Mouse (Mus musculus): ENCODE measurements around the gene Tspan32. TPM values are rescaled to one million over a fixed set of nuclear protein-coding genes. Genes with fewer than 3 reads are reported as not detected.

Gene Tspan32
- polyA plus RNA-seq, 1 experiment, result not detected

GRCm38 (mm10) chr7:143023499-143023898, 18.7 kb downstream of the Tspan32 start:
- TF ChIP-seq POLR2A (IDR thresholded peaks at IDR 0.05; ENCODE audit: insufficient read depth, low read depth, low read length) (no peak), CTCF (IDR thresholded peaks at IDR 0.05; ENCODE audit: insufficient read depth, low read depth, low read length) (no peak)
- WGBS, result 94% methylated on average over 2 of the region's 2 CpGs

GRCm38 (mm10) chr7:143024293-143024692, 19.4 kb downstream of the Tspan32 start:
- Histone ChIP-seq H3K4me1 (ENCODE audit: control insufficient read depth, insufficient read depth, low read length) (no peaks in the 10 kb centered on the region; the same call in 1 of the 2 replicates), H3K4me3 (ENCODE audit: insufficient read depth, low read depth, low read length) (no peak overlapping the region), H3K27ac (ENCODE audit: insufficient read depth, low read depth, low read length) (no peak overlapping the region)
- TF ChIP-seq POLR2A (IDR thresholded peaks at IDR 0.05; ENCODE audit: insufficient read depth, low read depth, low read length) (no peak), CTCF (IDR thresholded peaks at IDR 0.05; ENCODE audit: insufficient read depth, low read depth, low read length) (no peak)
- WGBS, result 100% methylated on average over 1 of the region's 1 CpGs

More at GRCm38 (mm10) chr7:143023499-143023898, 18.7 kb downstream of the Tspan32 start:
- H3K4me1 ChIP-seq (ENCODE audit: control insufficient read depth, insufficient read depth, low read length), result no peaks in the 10 kb centered on the region; the same call in 1 of the 2 replicates
- H3K4me3 ChIP-seq (ENCODE audit: insufficient read depth, low read depth, low read length), result no peak overlapping the region
- no peak overlapping the region for H3K27ac ChIP-seq (ENCODE audit: insufficient read depth, low read depth, low read length)

GRCm38 (mm10) chr7:143025496-143025895, 20.6 kb downstream of the Tspan32 start:
- TF ChIP-seq POLR2A (IDR thresholded peaks at IDR 0.05; ENCODE audit: insufficient read depth, low read depth, low read length) (no peak), CTCF (IDR thresholded peaks at IDR 0.05; ENCODE audit: insufficient read depth, low read depth, low read length) (no peak)
- Histone ChIP-seq H3K4me1 (ENCODE audit: control insufficient read depth, insufficient read depth, low read length) (no peaks in the 10 kb centered on the region; the same call in 1 of the 2 replicates), H3K4me3 (ENCODE audit: insufficient read depth, low read depth, low read length) (no peak overlapping the region), H3K27ac (ENCODE audit: insufficient read depth, low read depth, low read length) (no peak overlapping the region)
- 86% methylated on average over 3 of the region's 3 CpGs for WGBS

GRCm38 (mm10) chr7:143027196-143027595, 22.4 kb downstream of the Tspan32 start:
- TF ChIP-seq CTCF (IDR thresholded peaks at IDR 0.05; ENCODE audit: insufficient read depth, low read depth, low read length) (no peak), POLR2A (IDR thresholded peaks at IDR 0.05; ENCODE audit: insufficient read depth, low read depth, low read length) (no peak)
- 92% methylated on average over 4 of the region's 4 CpGs for WGBS
- no peaks in the 10 kb centered on the region for H3K4me1 ChIP-seq (ENCODE audit: control insufficient read depth, insufficient read depth, low read length)
- H3K4me3 ChIP-seq (ENCODE audit: insufficient read depth, low read depth, low read length), result no peak overlapping the region
- H3K27ac ChIP-seq (ENCODE audit: insufficient read depth, low read depth, low read length), result no peak overlapping the region

GRCm38 (mm10) chr7:143031816-143032215, 27.0 kb downstream of the Tspan32 start:
- 29% methylated on average over 1 of the region's 1 CpGs for WGBS

GRCm38 (mm10) chr7:143033581-143033980, 28.7 kb downstream of the Tspan32 start:
- no peak for TF ChIP-seq POLR2A (IDR thresholded peaks at IDR 0.05; ENCODE audit: insufficient read depth, low read depth, low read length)
- no peak for TF ChIP-seq CTCF (IDR thresholded peaks at IDR 0.05; ENCODE audit: insufficient read depth, low read depth, low read length)
- H3K4me3 ChIP-seq (ENCODE audit: insufficient read depth, low read depth, low read length), result no peak overlapping the region
- H3K27ac ChIP-seq (ENCODE audit: insufficient read depth, low read depth, low read length), result no peak overlapping the region
- H3K4me1 ChIP-seq (ENCODE audit: control insufficient read depth, insufficient read depth, low read length), result no peaks in the 10 kb centered on the region
- 67% methylated on average over 4 of the region's 4 CpGs for WGBS

More at GRCm38 (mm10) chr7:143031816-143032215, 27.0 kb downstream of the Tspan32 start:
- no peak overlapping the region for H3K27ac ChIP-seq (ENCODE audit: insufficient read depth, low read depth, low read length)
- TF ChIP-seq CTCF (IDR thresholded peaks at IDR 0.05; ENCODE audit: insufficient read depth, low read depth, low read length), result no peak
- no peak for TF ChIP-seq POLR2A (IDR thresholded peaks at IDR 0.05; ENCODE audit: insufficient read depth, low read depth, low read length)
- H3K4me3 ChIP-seq (ENCODE audit: insufficient read depth, low read depth, low read length), result no peak overlapping the region
- no peaks in the 10 kb centered on the region for H3K4me1 ChIP-seq (ENCODE audit: control insufficient read depth, insufficient read depth, low read length)

GRCm38 (mm10) chr7:143034112-143034511, 29.3 kb downstream of the Tspan32 start:
- H3K4me1 ChIP-seq (ENCODE audit: control insufficient read depth, insufficient read depth, low read length), result no peaks in the 10 kb centered on the region
- no peak overlapping the region for H3K4me3 ChIP-seq (ENCODE audit: insufficient read depth, low read depth, low read length)
- no peak overlapping the region for H3K27ac ChIP-seq (ENCODE audit: insufficient read depth, low read depth, low read length)
- 98% methylated on average over 2 of the region's 2 CpGs for WGBS
- TF ChIP-seq POLR2A (IDR thresholded peaks at IDR 0.05; ENCODE audit: insufficient read depth, low read depth, low read length), result no peak
- TF ChIP-seq CTCF (IDR thresholded peaks at IDR 0.05; ENCODE audit: insufficient read depth, low read depth, low read length), result no peak

- H3K27ac ChIP-seq (ENCODE audit: insufficient read depth, low read depth, low read length), result no peak overlapping the region
- WGBS, result 92% methylated on average over 8 of the region's 8 CpGs
- TF ChIP-seq CTCF (IDR thresholded peaks at IDR 0.05; ENCODE audit: insufficient read depth, low read depth, low read length) (no peak), POLR2A (IDR thresholded peaks at IDR 0.05; ENCODE audit: insufficient read depth, low read depth, low read length) (no peak)
- H3K4me3 ChIP-seq (ENCODE audit: insufficient read depth, low read depth, low read length), result no peak overlapping the region
- H3K4me1 ChIP-seq (ENCODE audit: control insufficient read depth, insufficient read depth, low read length), result no peaks in the 10 kb centered on the region
Observed at GRCm38 (mm10) chr7:143034519-143035450, 29.9 kb downstream of the Tspan32 start.

- 87% methylated on average over 3 of the region's 3 CpGs for WGBS
- TF ChIP-seq POLR2A (IDR thresholded peaks at IDR 0.05; ENCODE audit: insufficient read depth, low read depth, low read length), result no peak
Observed at GRCm38 (mm10) chr7:143036787-143037186, 31.9 kb downstream of the Tspan32 start.

More at GRCm38 (mm10) chr7:143036787-143037186, 31.9 kb downstream of the Tspan32 start:
- Histone ChIP-seq H3K4me3 (ENCODE audit: insufficient read depth, low read depth, low read length) (no peak overlapping the region), H3K4me1 (ENCODE audit: control insufficient read depth, insufficient read depth, low read length) (0 out of 2 replicates have a peak, but pooled peaks cover 6% of the 10 kb centered on the region), H3K27ac (ENCODE audit: insufficient read depth, low read depth, low read length) (no peak overlapping the region)
